Mouse (Mus musculus): ENCODE data around the gene Smc4. TPM values are rescaled to one million over a fixed set of nuclear protein-coding genes. Genes with fewer than 3 reads are reported as not detected.
A peak's percentile ranks its signal among the peaks of the same experiment; 100 is the strongest.

Smc4 gene
- total RNA-seq (2021), result 1 to 10 TPM; 5.1 to 6.1 TPM

- DNase-seq (ENCODE audit: low spot score in 2 of 2), result peak; percentile 95
- intact Hi-C loops (cut with DNase I), result no loop called here
Observed at GRCm38 (mm10) chr3:69004437-69005337, at the start of gene Smc4, which contains the start of gene Ift80. Smc4 (plus strand) TSS chr3:69004738. Ift80 (minus strand) TSS chr3:69004570.

- no peak for DNase-seq (ENCODE audit: low spot score in 2 of 2)
- intact Hi-C loops (cut with DNase I), result no loop called here
Observed at GRCm38 (mm10) chr3:68956454-68956853, 48.1 kb upstream of the Smc4 start.

GRCm38 (mm10) chr3:68957413-68957812 is 47.1 kb upstream of the Smc4 start:
- DNase-seq (ENCODE audit: low spot score in 2 of 2), result no peak
- intact Hi-C loops (cut with DNase I), result no loop called here

GRCm38 (mm10) chr3:68964682-68965081 is 39.9 kb upstream of the Smc4 start:
- intact Hi-C loops (cut with DNase I), result no loop called here
- no peak for DNase-seq (ENCODE audit: low spot score in 2 of 2)

GRCm38 (mm10) chr3:68966527-68967285 is 37.8 kb upstream of the Smc4 start:
- intact Hi-C loops (cut with DNase I), result no loop called here
- no peak for DNase-seq (ENCODE audit: low spot score in 2 of 2)

- intact Hi-C loops (cut with DNase I), result no loop called here
- no peak for DNase-seq (ENCODE audit: low spot score in 2 of 2)
Observed at GRCm38 (mm10) chr3:68967404-68967803, 37.1 kb upstream of the Smc4 start.

GRCm38 (mm10) chr3:68969091-68969590 is 35.4 kb upstream of the Smc4 start:
- DNase-seq (ENCODE audit: low spot score in 2 of 2), result no peak
- intact Hi-C loops (cut with DNase I), result no loop called here

GRCm38 (mm10) chr3:68973574-68973973 is 31.0 kb upstream of the Smc4 start:
- DNase-seq (ENCODE audit: low spot score in 2 of 2), result no peak
- intact Hi-C loops (cut with DNase I), result no loop called here

- intact Hi-C loops (cut with DNase I), result no loop called here
- no peak for DNase-seq (ENCODE audit: low spot score in 2 of 2)
Observed at GRCm38 (mm10) chr3:68974639-68975532, 29.7 kb upstream of the Smc4 start.

GRCm38 (mm10) chr3:68975533-68976490 is 28.7 kb upstream of the Smc4 start:
- intact Hi-C loops (cut with DNase I), result no loop called here
- DNase-seq (ENCODE audit: low spot score in 2 of 2), result no peak

GRCm38 (mm10) chr3:68977696-68978095 is 26.8 kb upstream of the Smc4 start:
- intact Hi-C loops (cut with DNase I), result no loop called here
- no peak for DNase-seq (ENCODE audit: low spot score in 2 of 2)

- no peak for DNase-seq (ENCODE audit: low spot score in 2 of 2)
- intact Hi-C loops (cut with DNase I), result no loop called here
Observed at GRCm38 (mm10) chr3:68979187-68979586, 25.4 kb upstream of the Smc4 start.

GRCm38 (mm10) chr3:68980898-68981297 is 23.6 kb upstream of the Smc4 start:
- DNase-seq (ENCODE audit: low spot score in 2 of 2), result no peak
- intact Hi-C loops (cut with DNase I), result no loop called here

GRCm38 (mm10) chr3:68986550-68986949 is 18.0 kb upstream of the Smc4 start:
- no peak for DNase-seq (ENCODE audit: low spot score in 2 of 2)
- intact Hi-C loops (cut with DNase I), result no loop called here

GRCm38 (mm10) chr3:69002781-69003180 is 1.8 kb upstream of the Smc4 start:
- intact Hi-C loops (cut with DNase I), result no loop called here
- DNase-seq (ENCODE audit: low spot score in 2 of 2), result no peak

- no peak for DNase-seq (ENCODE audit: low spot score in 2 of 2)
- intact Hi-C loops (cut with DNase I), result no loop called here
Observed at GRCm38 (mm10) chr3:69004055-69004436, 492 bp upstream of the Smc4 start.

GRCm38 (mm10) chr3:69005338-69006245 is 1.1 kb downstream of the Smc4 start:
- intact Hi-C loops (cut with DNase I), result no loop called here
- DNase-seq (ENCODE audit: low spot score in 2 of 2), result peak; percentile 16 to 20
